Mouse (Mus musculus): ENCODE measurements around the gene Catsper1.
"Not testable (repeated sequence)": the region's sequence is repeated elsewhere in the genome, so short reads cannot be mapped to it uniquely, and the experiment has no call there.

Gene Catsper1

DNA sequence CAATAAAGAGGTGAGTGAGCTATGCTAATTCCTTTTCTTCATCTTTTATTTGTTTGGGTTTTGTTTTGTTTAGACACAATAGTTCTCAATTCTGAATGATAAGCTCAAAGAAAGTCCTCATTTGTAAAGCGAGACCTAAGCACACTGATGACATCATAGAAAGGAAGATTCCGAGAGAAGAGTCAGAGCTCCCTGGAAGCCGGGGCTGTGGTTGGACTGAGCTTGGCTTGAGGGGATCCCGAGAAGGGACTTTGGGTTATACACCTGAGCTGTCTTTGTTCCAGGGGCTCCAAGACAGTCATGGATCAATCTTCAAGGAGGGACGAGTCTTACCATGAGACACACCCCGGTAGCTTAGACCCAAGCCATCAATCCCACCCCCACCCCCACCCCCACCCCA is at the start of gene Catsper1:
Gene Catsper1 (plus strand): TSS at position 301 of the 400 bp plus-strand sequence.
- DNase-seq, result no peak

DNA sequence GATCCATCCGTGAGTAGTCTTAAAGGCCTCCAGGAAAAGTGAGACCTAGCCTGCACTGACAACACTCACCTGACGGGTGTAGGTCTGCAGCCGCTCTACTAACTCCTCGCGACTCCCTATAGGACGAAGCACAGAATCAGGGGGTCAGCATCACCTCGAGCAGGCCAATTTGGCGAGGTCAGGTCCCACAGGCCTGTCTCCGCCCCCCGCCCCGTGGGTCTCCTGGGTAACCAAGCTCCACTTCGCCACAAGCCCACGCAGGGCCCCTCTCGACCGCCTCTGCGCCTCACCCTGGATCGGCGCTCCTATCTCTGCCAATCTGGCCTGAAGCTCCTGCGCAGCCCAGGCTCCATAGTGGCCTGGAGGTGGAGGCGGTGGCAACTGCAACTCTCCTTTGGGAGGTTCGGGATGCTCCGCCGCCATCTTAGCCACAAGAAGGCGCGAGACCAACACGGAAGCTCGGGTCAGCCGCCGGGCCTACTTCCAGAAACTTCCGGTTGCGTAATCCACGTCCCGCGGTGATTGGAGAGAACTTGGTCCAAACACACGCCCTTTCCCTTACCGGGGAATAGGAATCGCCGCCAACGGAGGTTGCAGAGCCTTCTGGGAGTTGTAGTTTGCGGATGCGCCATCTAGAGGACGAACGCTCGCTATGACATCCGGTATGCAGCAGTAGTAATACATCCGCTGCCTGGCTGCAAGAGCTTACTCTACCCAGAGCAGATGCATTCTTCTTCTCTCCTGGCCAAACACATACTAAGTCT is 40.4 kb upstream of the Catsper1 start, which contains the start of gene Sf3b2:
Gene Sf3b2 (minus strand): TSS at position 484 of the 764 bp plus-strand sequence.
- DNase-seq, result peak; percentile 100

DNA sequence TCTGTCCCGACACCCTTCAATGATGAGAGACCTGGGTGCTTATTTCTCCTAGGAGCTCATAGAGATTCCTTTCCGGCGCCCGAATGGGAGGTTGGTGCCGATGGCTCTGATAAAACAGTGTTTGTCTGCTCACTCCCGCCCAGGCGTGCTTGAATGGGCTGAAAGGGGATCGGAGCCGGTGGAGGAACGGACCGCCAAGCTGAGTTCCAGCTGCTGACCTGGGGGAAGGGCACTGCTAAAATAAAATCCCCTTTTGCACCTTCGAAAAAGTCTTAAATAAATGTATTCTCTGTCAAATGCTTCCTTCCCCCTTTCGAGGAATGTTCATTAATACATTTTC is 39.8 kb upstream of the Catsper1 start:
- no peak for DNase-seq

DNA sequence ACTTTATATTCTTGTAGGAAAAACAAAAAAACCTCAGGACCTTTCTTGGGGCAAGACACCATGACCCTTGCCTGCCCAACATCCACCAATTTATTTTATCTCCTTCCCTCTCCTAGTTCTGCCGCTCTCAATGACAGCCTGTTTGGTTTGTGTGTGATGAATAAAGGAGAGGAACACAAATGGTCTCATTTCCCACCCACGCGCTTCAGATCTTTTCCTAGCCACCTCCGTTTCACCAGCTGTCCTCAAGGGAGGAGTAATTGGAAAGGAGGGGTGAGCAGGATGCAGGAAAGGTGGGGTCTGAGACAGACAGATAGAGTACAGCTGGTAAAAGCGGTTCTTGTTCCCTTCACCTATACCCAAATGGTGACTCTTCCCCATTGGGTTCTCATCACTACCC is 38.9 kb upstream of the Catsper1 start:
- DNase-seq, result no peak

DNA sequence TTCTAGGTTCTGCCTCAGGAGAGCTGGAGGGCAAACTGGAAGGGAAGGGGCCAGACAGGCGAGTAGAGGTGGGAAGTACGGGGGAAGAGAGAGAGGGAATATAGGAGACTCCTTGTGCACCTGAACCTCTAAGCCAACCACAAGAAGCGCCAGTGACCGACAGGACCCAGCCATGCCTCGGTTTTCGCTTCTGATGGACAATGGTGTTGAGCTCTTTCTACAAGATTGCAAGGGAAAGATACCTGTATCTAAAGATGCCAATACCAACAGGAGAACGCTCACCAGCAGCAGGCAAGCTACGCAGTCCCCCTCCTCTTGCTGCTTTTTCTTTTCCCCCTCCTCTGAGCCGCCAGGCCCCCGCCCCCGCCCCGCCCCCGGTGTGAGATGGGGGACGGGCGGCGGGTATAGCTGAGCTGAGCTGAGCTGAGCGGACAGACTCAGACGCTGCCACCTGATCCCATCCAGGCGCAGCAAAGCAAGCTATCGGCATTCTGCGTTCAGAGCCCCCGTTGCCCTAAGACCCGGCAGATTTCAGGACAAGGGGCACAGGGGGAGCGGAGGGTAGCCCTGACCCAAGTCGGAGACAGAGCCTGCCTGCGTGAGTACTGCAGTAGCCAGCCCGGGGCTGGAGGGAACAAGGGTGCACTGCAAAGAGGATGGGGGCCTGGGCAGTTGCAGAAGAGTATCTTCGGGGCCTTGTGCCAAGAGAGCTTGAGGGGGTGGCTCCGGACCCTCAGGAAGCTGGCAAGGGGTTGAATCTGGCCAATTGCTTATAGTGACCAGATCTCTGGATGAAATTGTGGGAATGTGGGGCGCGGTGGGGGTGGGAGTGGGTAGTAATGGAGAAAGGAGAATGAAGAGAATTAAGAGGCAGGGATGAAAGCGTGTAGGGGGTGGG is 37.4 kb upstream of the Catsper1 start, which contains the start of gene Gal3st3:
Gene Gal3st3 (plus strand): TSS at position 429 of the 898 bp plus-strand sequence.
- peak; percentile 81 for DNase-seq

DNA sequence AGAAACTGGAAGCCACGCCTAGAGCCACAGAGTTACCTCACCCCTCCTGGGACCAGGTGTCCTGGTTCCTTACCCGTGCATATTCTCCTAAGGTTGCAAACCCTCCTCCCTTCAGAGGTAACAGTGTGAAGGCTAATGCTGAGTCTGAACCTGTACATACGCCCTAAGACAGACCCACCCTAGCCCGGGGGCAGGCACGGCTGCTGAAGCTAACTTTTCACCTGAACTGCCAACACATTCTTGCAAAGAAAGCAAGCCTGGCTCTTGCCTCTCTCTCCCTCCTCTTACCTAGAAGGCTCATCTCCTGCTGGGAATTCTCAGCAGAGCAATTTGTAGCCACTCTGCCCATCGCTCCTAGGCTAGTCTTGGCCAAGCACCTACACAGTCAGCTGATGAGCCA is 35.0 kb upstream of the Catsper1 start:
- no peak for DNase-seq

DNA sequence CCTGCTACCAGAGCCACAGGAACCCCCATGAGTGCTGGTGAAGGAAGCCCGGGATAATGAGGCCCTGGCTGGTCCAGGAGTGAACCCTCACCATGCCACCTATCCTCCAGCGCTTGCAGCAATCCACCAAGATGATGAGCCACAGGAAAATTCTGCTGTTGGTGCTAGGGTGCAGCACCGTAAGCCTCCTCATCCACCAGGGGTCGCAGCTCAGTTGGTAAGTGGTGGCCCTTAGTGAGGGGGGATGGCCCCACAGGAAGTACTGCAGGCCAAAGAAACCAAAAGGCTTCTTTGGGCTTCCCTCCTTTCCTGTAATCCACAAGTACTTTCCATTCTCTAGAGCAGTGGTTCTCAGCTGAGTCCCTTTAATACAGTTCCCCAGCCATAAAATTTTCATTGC is 33.1 kb upstream of the Catsper1 start:
- peak; percentile 78 for DNase-seq

DNA sequence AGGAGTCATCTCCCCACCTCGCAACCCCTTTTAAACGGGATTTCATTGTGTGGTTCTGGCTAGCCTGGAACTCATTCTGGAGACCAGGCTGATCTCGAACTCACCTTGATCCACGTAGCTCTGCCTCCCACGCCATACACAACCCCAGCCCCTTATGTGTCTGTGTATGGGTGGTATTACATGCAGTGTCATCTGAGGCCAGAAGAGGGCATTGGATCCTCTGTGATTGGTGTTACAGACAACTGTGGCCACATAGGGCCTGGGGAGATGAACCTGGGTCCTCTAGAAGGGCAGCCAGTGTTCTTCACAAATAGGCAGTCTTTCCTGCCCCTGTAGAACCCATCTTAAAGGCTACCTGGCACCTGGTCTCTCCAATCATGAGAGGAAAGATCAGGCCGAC is 29.3 kb upstream of the Catsper1 start:
- no peak for DNase-seq

DNA sequence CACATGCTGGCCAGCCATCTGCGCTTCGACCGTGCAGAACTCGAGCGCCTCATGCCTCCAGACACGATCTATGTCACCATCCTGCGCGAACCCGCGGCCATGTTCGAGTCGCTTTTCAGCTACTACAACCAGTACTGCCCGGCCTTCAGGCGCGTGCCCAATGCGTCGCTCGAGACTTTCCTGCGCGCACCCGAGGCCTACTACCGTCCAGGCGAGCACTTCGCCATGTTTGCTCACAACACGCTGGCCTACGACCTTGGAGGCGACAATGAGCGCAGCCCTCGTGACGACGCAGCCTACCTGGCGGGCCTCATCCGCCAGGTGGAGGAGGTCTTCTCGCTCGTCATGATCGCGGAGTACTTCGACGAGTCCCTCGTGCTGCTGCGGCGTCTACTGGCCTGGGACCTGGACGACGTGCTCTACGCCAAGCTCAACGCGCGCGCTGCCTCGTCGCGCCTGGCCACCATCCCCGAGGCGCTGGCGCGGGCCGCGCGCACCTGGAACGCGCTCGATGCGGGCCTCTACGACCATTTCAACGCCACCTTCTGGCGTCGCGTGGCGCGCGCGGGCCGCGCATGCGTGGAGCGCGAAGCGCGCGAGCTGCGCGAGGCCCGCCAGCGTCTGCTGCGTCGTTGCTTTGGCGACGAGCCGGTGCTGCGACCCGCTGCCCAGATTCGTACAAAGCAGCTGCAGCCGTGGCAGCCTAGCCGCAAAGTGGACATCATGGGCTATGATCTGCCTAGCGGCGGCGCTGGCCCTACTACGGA is 28.4 kb upstream of the Catsper1 start:
- DNase-seq, result peak; percentile 59

DNA sequence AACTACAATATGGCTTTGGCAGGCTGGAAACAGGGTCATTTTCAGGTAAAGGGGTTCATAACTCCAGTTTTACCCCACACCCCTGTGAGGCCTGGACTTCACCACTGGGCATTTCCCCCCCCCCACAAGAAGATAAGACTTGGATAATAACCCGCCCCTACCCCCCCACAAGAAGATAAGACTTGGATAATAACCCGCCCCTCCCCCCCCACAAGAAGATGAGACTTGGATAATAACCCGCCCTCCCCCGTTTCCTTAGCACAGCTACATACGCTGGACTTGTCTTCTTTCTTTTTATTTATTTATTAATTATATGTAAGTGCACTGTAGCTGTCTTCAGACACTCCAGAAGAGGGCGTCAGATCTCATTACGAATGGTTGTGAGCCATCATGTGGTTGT is 26.5 kb upstream of the Catsper1 start:
- peak; percentile 53 for DNase-seq

DNA sequence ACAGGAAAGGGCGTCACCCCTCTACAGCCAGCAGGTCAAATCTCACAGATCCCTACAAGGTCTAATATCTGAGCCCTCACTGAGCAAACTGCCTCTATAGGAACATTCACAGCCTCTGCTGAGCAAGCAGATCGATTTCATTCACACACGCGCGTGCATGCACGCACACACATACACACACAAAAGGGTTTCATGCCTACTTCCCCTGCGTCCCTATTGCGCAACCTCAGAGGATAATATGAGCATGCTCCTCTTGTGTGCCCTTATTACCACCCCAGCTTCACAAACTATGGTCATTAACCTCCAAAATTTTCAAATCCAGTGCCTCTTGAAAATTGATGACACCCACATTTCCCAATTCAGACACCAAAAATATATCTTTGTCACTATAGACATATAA is 22.4 kb upstream of the Catsper1 start:
- no peak for DNase-seq

DNA sequence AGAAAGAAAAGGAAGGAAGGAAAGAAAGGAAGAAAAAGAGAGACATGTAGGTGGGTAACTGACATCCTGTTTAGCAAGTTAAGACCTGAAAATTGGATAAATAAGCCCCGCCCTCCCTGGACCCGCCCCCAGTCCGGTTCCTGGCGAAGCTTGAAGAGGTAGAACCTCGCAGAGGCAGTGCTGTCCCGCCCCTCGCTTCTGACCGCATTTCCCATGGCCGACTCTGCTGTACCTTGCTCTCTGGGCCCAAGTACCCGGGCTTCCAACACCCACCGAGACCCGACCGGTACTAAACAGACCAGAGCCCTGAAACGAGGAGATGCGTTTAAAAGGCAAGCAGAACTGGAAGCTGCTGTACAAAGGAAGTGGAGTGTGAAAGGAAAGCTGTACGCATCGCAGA is 11.7 kb upstream of the Catsper1 start:
- no peak for DNase-seq

DNA sequence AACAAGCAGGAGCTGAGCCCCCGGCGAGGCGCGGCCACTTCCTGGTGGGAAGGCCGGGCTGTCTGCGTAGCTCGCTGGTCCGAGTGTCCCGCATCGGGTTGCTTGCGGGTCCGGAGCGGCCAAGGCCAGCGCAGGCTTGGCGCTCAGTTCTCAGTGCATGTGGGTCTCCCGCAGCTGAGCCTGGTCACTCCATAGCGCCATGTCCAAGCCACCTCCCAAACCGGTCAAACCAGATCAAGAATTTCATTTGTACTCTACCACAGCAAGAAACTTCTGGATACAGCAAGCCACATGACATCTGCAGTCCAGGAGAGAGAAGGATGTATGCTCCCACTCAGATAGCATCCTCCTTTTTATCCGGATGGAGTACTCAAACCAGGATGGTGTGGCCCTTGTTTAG is 7.6 kb upstream of the Catsper1 start:
- no peak for DNase-seq

DNA sequence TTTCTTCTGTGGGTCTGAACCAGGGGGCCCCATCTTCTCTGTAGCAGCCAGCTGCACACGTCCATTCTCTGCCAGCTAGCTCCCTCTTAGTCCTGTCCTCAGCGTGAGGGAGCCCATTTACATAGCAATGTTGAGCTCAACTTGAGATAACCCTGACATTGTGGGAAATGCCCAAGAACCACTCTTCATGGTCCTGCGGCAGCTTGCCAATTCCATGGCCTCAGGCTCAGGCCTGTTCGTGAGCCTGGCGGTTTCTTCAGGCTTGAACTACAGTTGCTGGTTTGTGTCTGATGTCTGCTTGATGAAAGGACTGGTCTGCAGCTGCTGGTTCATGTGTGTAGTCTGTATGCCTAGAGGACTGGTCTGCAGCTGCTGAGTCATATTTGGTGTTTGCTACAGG is 800 bp upstream of the Catsper1 start:
- DNase-seq, result no peak

DNA sequence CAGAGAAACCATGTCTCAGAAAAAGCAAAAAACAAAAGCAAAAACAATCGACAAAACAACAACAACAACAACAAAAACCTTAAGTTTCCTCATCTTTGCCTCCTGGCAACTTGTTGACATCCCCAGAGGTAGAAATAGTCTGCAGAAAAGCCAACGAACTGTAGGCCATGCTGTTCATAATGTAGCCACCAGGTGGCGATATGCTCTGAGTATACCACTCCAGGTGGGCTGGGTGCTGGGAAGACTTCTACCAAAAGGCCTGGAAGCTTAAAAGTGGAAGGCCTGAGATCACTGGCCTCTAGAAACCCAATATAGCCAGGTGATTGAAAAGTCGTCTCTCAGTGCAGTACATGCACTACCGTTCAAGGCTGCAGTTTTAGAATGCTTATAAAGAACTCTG is 2.4 kb downstream of the Catsper1 start:
- DNase-seq, result peak; percentile 85

DNA sequence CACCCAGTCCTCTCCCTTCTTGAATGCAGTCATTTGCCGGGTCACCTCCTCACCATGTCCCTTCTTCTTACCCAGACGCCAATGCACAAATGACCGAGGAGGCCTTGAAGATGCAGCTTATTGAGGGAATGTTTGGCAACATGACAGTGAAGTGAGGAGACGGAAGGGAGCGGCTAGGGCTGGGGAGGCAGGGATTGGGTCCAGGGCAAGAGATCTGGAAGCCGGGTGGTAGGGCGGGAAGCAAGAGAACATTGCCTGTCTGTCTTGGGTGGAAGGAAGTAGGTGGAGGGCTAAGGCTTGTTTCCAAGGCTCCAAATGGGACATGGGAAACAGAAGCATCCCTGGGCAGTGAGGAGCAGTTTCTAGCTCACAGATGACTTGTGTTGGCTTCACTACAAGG is 5.8 kb downstream of the Catsper1 start:
- no peak for DNase-seq

DNA sequence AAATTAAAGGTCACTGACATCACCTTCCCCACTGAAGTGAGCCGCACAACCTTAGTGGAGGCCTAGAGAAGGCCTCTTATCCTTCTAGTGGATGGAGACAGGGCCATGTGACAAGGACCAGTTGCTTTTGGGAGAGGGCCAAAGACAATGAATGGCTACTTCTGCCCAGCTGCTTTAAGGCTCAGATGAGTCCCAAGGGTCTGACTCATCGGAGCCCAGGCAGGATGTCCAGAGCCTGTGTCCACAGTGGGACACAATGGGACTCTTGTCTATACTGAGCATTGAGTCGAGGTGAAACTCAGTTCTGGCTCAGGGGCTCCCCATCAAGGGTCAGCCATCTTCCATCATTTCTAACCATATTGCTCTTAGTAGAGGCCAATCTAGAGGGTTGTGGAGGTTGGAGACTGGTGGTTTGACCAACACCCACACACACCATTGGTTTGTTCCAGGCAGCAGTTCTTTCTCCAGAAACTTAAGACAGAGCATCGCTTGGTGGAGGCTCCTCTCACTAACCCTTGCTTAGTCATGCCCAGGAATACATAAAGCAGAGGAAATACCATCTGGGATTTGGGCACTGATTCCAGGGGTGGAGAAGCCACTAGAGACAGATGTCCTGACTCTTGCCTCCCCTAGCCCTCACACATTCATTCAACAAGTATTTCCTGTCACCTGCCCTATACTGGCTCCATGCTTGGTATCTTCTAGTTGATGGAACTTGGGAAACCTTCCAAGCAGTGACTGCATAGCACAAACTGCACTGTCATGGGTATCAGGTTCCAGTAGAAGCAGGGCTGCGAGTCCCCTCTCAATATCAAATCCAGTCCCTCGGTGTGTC is 10.0 kb downstream of the Catsper1 start:
- DNase-seq, result no peak

DNA sequence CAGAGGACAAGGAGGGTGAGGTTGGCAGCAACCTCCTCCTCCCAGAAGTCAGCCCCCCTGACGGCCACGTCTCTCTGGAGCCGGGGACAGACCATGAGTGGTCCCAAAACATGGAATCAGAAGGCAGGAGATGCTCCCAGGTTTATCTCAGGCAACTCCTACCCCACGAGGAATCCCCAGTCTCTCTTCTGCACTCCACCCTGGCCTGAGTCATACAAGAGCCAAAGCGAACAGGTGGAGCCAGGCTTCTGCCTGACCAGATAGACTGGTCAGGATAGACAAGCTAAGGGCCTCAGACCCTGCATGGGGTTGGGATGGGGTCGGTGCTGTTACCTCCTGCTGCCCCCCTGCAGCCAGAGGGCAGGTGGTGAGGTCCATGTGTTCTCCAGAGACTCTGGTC is 12.5 kb downstream of the Catsper1 start:
- DNase-seq, result no peak

DNA sequence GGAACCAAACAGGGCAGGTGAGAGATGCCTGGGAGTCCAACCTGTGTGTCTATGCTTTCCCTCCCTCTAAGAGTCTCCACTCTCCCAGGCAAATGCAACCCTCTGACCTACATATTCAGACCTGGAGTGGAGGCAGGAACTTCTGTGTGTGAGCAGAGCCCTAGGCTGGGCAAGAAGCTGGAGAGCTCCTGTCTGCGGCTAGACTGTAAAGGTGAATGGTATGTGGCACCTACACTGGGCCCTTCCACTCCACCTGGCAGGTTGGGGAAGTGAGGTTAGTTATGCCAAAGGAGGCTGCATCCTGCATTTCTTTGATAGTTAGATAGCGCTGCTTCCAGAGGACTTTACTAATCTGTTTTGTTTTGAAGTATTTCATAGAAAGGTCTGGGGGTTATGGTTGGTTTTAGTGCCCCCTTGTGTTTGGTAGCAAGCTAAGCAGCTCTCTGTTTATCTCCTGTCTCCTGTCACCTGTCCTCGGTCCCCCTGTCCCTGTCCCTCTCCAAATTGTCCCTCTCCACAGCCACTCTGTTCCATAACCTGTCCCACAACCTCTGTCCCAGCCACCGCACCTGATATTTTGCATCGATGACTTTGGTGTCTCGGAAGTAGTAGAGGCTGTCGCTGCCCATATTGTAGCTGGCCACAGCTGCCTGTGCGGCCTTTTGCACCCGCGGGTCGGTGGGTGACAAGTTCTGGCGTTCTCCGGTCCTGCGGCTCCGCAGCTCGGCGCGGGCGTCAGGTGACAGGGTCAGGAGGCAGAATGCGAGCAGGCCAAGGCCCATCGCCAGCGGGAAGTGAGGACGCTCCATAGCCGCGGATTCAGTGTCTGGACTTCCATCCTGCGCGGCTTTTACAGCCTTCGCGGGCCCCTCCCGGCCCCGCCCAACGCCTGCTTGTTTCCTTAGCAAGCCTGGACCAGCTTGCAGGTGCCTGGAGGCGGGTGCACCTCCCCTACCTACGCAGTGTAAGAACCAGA is 13.3 kb downstream of the Catsper1 start:
- peak; percentile 52 for DNase-seq

DNA sequence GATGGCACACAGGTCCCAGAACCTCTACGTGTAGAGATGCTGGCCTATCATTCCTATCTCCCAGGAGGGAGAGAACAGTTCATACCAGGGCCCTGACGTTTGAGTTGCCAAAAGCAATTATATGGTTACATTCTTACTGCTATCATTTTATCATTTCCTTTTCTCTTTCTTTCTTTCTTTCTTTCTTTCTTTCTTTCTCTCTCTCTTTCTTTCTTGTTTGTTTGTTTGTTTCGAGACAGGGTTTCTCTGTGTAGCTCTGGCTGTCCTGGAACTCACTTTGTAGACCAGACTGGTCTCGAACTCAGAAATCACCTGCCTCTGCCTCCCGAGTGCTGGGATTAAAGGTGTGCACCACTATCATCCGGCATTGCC is 13.9 kb downstream of the Catsper1 start, which contains the start of gene Cst6:
Gene Cst6 (minus strand): TSS at position 73 of the 372 bp plus-strand sequence.
- not testable (repeated sequence) for DNase-seq

DNA sequence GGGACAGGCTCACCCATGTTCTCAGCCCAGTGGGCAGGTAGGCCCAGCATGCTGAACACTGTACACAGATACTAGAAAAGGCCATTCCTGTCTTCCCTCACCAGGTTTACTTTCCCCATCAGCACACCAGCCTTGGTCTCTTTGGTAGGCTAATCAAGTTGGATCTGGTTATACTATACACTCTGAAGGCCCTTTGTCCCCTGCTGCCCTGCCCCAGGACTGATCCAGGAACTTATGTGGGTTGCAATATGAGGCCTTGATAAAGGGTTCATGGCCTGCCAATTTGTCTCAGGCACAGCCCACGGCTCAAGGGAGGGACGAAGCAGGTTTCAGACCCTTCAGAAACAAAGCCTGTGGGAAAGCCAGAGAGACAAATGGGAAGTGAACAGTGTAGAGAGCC is 18.1 kb downstream of the Catsper1 start:
- DNase-seq, result no peak

Measured in embryo, embryonic 11 days (tissue).